Mouse (Mus musculus) forebrain, embryonic 10.5 days (tissue): ENCODE measurements around the gene Nhej1. TPM values are rescaled to one million over a fixed set of nuclear protein-coding genes. Genes with fewer than 3 reads are reported as not detected.
A peak's percentile ranks its signal among the peaks of the same experiment; 100 is the strongest.

ENCODE experiments used
- DNase-seq: peaks from one replicate; pipeline ENCODE4 v3.0.0-alpha.2; 2017; ENCODE audit warnings: low spot score; ENCODE audit errors: extremely low spot score
- H3K27ac ChIP-seq: fragments of 300-500 bp; sonication (generic); 2 replicates; pipeline ENCODE4 v1.5.1; 2016; ENCODE audit warnings: mild to moderate bottlenecking
- H3K27me3 ChIP-seq: fragments of 300-500 bp; sonication (generic); 2 replicates; pipeline ENCODE4 v1.6.1; 2016; ENCODE audit warnings: mild to moderate bottlenecking; ENCODE audit not compliant: poor library complexity, severe bottlenecking
- H3K36me3 ChIP-seq: fragments of 300-500 bp; sonication (generic); replicated peaks from 2 replicates; pipeline ENCODE4 v1.6.1; 2016; ENCODE audit warnings: mild to moderate bottlenecking, moderate library complexity
- H3K4me1 ChIP-seq: fragments of 300-500 bp; sonication (generic); 2 replicates; pipeline ENCODE4 v1.6.1; 2016
- H3K4me3 ChIP-seq: fragments of 300-500 bp; sonication (generic); 2 replicates; pipeline ENCODE4 v1.5.1; 2016; ENCODE audit warnings: mild to moderate bottlenecking, moderate library complexity
- H3K9me3 ChIP-seq: fragments of 300-500 bp; sonication (generic); 2 replicates; pipeline ENCODE4 v1.6.1; 2016; ENCODE audit warnings: mild to moderate bottlenecking, moderate library complexity
- WGBS: fragments of 180-500 bp; shearing (Covaris S2); methylation state at CpG from one replicate; pipeline ENCODE4 v1.1.7; 2016; 5-methylcytosine and 5-hydroxymethylcytosine counted together
- polyA plus RNA-seq: library from polyadenylated mRNA; unstranded; fragments of >200 nt; fragmentation: Nextera tagmentation; extraction: Ambion mirVana; gene quantifications from 2 replicates; pipeline ENCODE4 v1.2.1, GENCODE M21; 2016

Nhej1 gene
- polyA plus RNA-seq, 1 experiment from 2014 or later = 12.4 TPM

DNA sequence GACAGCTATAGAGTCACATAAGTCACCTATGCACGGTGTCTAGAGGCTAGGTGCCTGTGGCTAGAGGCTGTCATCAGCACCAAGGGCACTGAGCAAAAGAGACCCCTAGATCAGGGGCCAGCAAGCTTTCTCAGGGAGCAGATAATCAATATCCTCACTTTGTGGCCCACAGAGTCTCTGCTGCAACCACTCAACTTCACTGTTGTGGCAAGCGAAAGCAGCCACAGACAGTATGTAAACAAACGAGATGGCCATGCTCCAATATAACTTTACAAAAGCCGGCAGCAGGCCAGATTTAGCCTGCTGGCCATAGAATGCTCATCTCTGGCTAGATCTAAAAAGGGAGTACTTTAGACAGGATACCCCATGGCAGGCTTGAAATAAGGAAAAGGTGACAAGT lies 77.0 kb downstream of the Nhej1 start:
- no peak for DNase-seq
- no peaks in the 10 kb centered on the region for H3K36me3 ChIP-seq
- H3K4me1 ChIP-seq = no peaks in the 10 kb centered on the region
- H3K27me3 ChIP-seq = no peaks in the 10 kb centered on the region
- H3K4me3 ChIP-seq = no peak overlapping the region
- WGBS = 89% methylated on average over 4 of the region's 4 CpGs
- H3K27ac ChIP-seq = no peak overlapping the region
- H3K9me3 ChIP-seq = no peaks in the 10 kb centered on the region

DNA sequence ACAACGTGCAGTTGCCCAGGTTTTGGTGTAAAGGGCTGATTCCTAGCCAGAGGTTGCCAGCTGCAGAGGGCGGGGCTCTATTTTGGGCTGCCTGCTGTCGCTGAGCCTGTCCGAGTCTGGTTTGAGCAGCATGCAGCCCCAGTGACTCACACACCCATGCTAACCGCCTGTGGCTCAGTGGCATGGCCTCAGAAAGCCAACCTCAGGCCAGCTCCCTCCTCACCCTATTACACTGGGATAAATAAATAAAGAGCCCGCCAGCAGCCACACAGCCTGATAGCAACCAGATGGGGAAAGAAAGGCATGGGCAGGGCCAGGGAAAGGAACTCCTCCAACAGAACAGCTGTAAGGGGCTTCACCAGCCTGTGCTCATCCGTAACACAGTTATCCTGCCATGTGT lies 84.6 kb downstream of the Nhej1 start:
- no peaks in the 10 kb centered on the region for H3K9me3 ChIP-seq
- no peaks in the 10 kb centered on the region; the same call in 1 of the 2 replicates for H3K27me3 ChIP-seq
- no peak overlapping the region for H3K4me3 ChIP-seq
- no peaks in the 10 kb centered on the region for H3K36me3 ChIP-seq
- WGBS = 50% methylated on average over 7 of the region's 7 CpGs
- H3K27ac ChIP-seq = 0 out of 2 replicates have a peak overlapping the region, but pooled peaks have one; percentile 9
- H3K4me1 ChIP-seq = peaks cover 5% of the 10 kb centered on the region; the same call in 1 of the 2 replicates
- no peak for DNase-seq

DNA sequence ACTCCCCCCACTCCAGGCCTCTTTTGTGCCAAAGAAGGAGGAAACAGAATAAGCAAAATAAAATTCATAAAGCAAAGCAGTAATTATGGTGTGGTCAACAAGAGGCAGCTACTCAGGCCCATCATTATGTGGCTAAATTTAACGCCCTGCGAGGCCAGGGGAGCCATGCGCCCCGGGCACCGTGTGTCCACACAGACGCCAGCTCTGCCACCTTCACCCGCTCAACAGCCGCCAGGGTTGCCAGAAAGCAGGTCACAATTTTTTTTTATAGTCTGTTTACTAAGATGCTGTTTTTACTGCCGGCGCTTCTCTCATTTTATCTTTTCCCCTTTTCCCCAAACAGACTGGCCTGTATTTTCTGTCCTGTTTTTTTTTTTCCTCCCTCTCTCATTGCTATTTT lies 93.0 kb downstream of the Nhej1 start:
- WGBS = 91% methylated on average over 10 of the region's 10 CpGs
- H3K4me3 ChIP-seq = no peak overlapping the region
- no peaks in the 10 kb centered on the region for H3K27me3 ChIP-seq
- H3K9me3 ChIP-seq = no peaks in the 10 kb centered on the region
- no peak for DNase-seq
- no peaks in the 10 kb centered on the region for H3K4me1 ChIP-seq
- no peaks in the 10 kb centered on the region for H3K36me3 ChIP-seq
- no peak overlapping the region for H3K27ac ChIP-seq

DNA sequence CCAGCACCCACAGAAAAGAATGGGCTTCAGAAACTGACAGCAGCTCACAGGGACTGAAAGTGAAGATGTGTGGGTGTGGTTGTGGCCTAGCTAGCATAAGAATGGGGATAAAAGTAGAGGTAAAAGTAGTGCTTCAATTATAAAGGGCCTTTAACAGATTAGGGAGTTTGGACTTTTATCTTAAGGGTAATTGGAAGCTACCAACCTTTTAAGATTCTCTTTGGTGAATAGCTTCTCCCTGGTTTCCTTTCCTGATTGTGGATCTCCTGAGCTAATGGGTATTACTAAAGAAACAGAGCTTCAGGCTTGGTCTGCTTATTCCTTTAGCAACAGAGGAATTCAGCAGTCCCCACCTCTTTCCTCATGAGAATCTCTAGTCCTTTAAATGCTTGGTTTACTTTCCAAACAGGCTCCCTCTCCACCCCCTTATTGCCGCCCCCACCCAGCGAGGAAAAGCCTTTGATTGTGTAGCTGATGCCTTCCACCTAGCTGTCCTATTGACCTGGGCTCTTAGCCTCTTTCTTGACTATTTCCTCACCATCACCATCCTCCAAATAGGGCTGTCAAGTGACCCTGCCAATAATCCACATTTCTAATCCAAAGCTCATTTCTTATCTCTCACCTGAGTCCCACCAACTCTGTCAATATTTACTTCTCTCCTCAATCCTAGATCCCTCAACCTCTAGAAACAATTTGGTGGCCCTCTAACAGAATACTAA lies 97.8 kb downstream of the Nhej1 start:
- no peak for DNase-seq
- Histone ChIP-seq H3K27ac (no peak overlapping the region), H3K4me3 (no peak overlapping the region), H3K9me3 (no peaks in the 10 kb centered on the region), H3K27me3 (no peaks in the 10 kb centered on the region), H3K36me3 (no peaks in the 10 kb centered on the region), H3K4me1 (0 out of 2 replicates have a peak, but pooled peaks cover 2% of the 10 kb centered on the region)
- WGBS = 64% methylated on average over 2 of the region's 2 CpGs

DNA sequence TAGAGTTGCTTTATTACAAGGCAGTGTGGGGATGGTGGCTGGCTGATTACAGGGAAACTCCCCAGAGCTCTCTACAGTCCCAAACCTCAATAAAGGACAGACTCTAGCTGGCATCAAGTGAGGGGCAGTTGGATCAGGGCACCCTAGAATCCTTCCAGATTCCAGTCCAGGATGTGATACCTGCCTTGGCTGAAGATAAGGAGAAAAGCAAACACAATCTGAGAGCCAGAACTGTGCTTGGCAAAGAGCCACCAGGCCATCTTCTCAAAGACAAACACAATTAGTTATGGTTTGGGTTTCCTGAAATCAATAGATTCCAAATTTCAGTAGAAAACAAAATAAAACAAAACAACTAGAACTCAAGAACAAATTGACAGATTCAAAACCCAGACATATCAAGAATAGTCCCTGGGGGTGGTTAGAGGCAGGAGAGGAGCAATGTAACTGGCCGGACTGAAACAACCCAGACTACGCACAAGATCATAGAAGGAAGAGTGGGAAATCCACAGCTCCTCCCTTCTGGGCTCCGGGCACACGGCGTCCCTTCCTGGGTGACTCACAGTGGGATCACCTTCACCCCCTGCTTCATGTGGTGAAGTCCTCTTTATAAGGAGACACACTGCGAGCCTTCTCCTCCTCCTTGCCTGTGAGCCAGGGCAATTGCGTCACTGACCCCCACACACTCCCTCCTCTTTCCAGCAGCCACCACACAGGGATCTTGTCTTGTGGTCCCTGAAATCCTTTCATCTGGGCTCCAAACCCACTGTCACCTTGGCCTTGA lies 100.4 kb downstream of the Nhej1 start:
- H3K36me3 ChIP-seq = no peaks in the 10 kb centered on the region
- no peak overlapping the region for H3K4me3 ChIP-seq
- no peak overlapping the region for H3K27ac ChIP-seq
- no peaks in the 10 kb centered on the region for H3K9me3 ChIP-seq
- 91% methylated on average over 7 of the region's 7 CpGs for WGBS
- no peak for DNase-seq
- 0 out of 2 replicates have a peak, but pooled peaks cover 3% of the 10 kb centered on the region for H3K4me1 ChIP-seq
- no peaks in the 10 kb centered on the region for H3K27me3 ChIP-seq

DNA sequence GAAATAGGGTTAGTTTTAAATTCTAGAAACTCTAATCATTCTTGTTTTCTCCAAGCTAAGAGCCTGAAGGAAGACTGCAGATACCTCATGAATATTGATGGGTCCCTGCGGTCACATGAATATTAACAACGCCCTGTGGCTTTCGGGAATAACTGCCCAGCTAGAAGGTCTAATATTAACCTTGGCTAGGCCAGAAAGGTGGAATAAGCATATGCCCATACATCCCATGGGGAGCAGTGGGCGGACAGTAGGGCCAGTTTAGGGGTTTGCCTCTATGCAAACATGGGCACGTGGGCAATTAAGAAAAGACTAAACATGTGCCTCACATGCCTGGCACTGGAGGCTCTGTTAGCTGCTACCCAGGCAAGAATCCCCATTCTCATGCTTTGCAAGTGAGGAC lies 102.8 kb downstream of the Nhej1 start:
- Histone ChIP-seq H3K9me3 (no peaks in the 10 kb centered on the region), H3K27ac (no peak overlapping the region), H3K4me3 (no peak overlapping the region), H3K36me3 (no peaks in the 10 kb centered on the region), H3K27me3 (no peaks in the 10 kb centered on the region), H3K4me1 (0 out of 2 replicates have a peak, but pooled peaks cover 3% of the 10 kb centered on the region)
- 69% methylated on average over 5 of the region's 5 CpGs for WGBS
- no peak for DNase-seq

DNA sequence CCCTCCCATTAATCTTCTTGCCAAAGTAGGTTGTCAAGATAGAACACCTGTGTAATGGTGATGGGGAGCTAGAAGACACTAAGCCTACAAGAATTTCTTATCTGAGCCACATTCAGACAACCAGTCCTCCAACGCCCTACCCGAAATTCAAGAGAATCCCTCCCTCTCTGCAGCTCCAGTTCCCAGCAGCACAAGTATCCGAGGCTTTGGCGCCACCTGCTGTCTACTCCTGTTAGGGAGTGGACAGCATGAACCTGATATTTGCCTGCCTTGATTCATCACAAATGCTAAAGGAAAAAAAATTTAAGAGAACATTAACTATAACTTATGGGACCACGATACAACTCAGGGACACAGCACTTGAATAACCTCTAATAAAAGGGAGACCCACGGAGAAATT lies 108.2 kb downstream of the Nhej1 start:
- no peaks in the 10 kb centered on the region for H3K36me3 ChIP-seq
- H3K4me3 ChIP-seq = no peak overlapping the region
- DNase-seq = peak; percentile 79
- peaks cover 15% of the 10 kb centered on the region for H3K4me1 ChIP-seq
- H3K9me3 ChIP-seq = no peaks in the 10 kb centered on the region
- peaks cover 17% of the 10 kb centered on the region for H3K27me3 ChIP-seq
- 5% methylated on average over 6 of the region's 6 CpGs for WGBS
- H3K27ac ChIP-seq = no peak overlapping the region

DNA sequence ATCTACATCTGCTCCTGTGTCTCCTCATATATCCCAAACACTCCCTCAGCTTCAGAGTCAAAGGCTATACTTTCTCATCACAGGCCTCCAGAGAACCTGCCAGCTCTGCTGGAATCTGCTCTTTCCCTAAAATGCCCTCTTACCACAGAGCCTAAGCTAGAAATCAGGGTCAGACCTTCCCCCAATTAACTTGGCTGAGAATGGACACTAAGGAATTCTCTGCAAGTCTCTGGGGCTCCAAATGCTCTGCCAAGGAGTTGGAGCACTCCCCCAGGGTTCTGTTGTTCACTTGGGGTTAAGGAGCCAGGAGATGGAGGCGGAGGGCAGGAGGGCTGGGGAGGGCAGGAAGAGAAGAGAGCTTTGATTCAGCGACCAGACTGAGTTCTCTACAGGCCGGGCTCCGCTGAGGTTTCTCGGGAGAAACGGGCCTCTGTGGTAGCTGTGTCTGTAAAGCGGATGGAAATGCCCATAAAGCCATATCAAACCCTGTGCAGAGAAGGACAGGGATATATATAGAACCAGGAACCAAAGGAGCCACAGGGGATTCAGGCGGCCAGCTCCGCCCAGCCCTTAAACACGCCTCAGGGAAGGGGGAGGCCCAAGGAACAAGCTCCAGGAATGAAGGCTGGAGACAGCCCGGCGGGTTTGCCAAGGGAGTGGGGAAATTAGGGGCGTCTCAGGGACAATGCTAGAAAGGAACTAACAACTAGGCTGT lies 109.3 kb downstream of the Nhej1 start:
- no peak for DNase-seq
- no peak overlapping the region for H3K27ac ChIP-seq
- no peaks in the 10 kb centered on the region for H3K36me3 ChIP-seq
- H3K4me1 ChIP-seq = peaks cover 15% of the 10 kb centered on the region
- WGBS = 22% methylated on average over 13 of the region's 13 CpGs
- peaks cover 17% of the 10 kb centered on the region for H3K27me3 ChIP-seq
- no peak overlapping the region for H3K4me3 ChIP-seq
- H3K9me3 ChIP-seq = no peaks in the 10 kb centered on the region

DNA sequence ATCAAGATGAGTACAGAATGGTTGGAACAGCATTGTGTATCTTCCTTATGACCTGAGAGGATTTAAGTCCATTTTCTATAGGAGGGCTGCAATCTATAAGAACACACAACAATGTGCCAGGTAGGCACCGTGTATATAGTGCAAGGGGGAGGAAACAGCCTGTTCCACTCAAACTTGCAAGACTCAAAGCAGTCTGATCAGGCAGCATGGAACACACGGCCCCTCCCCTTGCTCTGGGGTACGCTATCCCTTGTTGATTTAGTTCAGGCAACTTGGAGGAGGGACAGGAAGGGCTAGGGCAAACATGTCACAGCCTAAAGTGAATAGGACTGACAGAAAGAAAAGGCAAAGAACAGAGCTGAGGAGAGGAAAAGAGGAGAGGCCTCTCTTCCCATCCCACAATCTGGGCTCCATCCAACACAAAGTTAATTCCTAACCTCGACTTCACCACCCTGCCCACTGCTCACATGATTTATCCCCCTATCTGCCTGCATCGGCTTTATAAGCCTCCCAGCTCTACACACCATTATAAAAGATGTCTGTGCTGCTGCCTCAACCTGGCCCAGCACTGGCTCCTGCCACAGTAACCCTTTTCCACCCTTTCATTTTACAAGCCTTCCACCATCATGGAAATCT lies 110.7 kb downstream of the Nhej1 start:
- no peak overlapping the region for H3K27ac ChIP-seq
- H3K27me3 ChIP-seq = peaks cover 17% of the 10 kb centered on the region
- H3K36me3 ChIP-seq = no peaks in the 10 kb centered on the region
- 61% methylated on average over 5 of the region's 5 CpGs for WGBS
- H3K9me3 ChIP-seq = no peaks in the 10 kb centered on the region
- no peak overlapping the region for H3K4me3 ChIP-seq
- H3K4me1 ChIP-seq = peaks cover 15% of the 10 kb centered on the region
- no peak for DNase-seq

DNA sequence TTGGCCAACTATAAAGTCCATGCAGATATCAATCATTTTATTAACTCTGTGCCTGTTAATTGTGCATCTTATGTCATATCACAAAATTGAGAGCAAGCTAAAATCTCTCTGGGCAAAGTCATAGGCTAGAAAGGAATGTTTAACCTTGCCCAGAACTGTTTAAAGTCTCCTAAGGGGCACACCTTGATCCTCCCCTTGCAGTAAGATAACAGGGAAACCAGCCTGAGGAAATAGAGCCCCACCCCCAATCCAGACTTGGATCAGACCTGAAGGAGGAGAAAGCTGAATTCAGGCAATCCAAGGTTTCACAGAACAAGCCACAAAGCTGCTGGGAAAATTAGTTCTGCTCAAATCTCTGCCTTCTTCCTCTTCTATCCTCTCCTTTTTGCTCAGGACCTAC lies 114.2 kb downstream of the Nhej1 start:
- H3K36me3 ChIP-seq = no peaks in the 10 kb centered on the region
- H3K9me3 ChIP-seq = no peaks in the 10 kb centered on the region
- DNase-seq = no peak

DNA sequence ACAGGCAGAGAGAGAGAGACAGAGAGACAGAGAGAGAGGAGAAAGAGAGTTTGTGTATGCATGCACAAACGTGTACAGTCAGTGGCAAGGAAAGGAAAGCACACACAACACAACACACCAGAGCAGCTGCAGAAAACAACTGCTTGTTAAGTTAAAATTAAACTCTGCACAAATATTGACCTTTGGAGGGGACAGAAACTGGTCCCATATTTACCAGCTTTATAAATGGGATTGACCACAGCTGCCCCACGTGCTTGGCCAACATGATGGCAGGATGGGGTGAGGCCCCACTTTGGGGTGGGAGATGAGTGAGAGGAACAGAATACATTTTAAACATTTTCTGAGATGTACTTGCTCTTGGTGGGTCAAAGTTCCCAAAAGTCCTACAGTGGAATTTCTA lies 114.8 kb downstream of the Nhej1 start:
- 68% methylated on average over 2 of the region's 2 CpGs for WGBS
- Histone ChIP-seq H3K36me3 (no peaks in the 10 kb centered on the region), H3K4me3 (no peak overlapping the region), H3K27me3 (peaks cover under 1% of the 10 kb centered on the region), H3K27ac (no peak overlapping the region), H3K9me3 (no peaks in the 10 kb centered on the region), H3K4me1 (0 out of 2 replicates have a peak, but pooled peaks cover 6% of the 10 kb centered on the region)
- DNase-seq = no peak

More for the DNA sequence above, 114.2 kb downstream of the Nhej1 start:
- Histone ChIP-seq H3K27me3 (peaks cover 7% of the 10 kb centered on the region), H3K4me3 (no peak overlapping the region), H3K4me1 (peaks cover 10% of the 10 kb centered on the region), H3K27ac (no peak overlapping the region)

DNA sequence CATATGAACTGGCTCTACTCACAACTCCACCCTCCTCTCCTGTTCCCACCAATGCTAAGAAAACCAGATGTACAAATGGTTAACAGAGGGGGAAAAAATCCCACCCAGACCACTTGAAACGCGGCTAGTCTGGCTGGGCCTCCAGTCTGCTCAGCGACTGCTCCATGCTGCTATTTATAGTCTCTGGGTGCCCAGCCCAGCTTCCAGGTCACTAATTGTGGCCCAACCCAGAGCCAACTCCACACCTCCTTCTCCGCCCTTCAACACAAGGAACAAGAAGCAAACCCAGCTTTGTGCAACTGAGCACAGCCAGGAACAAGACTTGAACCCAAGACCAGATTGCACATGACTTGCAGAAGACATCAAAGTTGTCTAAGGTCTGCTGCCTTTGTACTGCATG lies 119.0 kb downstream of the Nhej1 start:
- no peak overlapping the region for H3K27ac ChIP-seq
- DNase-seq = no peak
- H3K4me3 ChIP-seq = no peak overlapping the region
- WGBS = 68% methylated on average over 4 of the region's 4 CpGs
- H3K27me3 ChIP-seq = no peaks in the 10 kb centered on the region
- no peaks in the 10 kb centered on the region for H3K36me3 ChIP-seq
- no peaks in the 10 kb centered on the region for H3K9me3 ChIP-seq
- no peaks in the 10 kb centered on the region for H3K4me1 ChIP-seq
